Mouse (Mus musculus) R1 (cell line): ENCODE data around the gene Zscan21.

Experiments
- DNase-seq: peaks from one replicate; pipeline ENCODE4 v3.0.0-alpha.2; 2018; ENCODE audit warnings: low read depth, low spot score

Gene Zscan21

DNA sequence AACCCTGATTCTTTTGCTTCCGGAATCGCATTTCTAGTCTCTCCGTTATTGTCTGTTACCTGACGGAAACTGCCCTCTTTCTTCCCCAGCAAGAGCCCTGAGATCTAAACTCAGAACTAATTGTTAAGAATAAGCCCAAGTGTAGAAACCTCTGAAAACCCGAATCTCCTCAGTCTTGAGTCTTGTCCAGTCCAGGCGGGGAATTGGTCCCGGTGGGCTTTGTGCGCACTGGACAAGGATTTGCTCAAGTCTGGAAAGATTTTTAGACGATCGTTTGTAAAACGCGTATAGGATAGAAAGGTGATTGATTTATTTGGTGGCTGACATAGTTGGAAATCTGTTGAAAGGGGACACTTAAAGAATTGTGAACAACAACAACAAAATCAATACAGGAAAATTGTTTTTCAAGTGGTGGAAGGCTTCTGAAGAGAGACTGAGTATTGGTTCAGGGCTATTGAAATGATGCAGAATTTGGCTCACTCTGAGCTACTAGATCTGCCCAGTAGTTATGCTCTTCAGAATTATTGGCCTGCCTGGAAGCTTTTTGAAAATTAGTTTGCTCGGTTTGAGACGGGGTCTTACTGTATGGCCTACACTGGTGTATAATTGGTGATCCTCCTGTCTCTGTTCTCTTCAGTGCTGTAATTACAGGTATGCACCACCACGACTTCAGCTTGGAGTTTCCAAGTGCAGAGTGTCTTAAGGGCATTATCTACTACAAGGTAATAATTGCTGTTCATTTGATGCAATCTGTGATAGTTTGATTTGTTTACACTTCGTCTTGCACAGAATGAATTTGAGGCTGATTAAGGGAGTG lies 704 bp downstream of the Zscan21 start:
- peak; percentile 56 for DNase-seq

GRCm38 (mm10) chr5:138118041-138118440 lies 1.3 kb downstream of the Zscan21 start:
- no peak for DNase-seq

GRCm38 (mm10) chr5:138132425-138133064 lies 15.8 kb downstream of the Zscan21 start:
- no peak for DNase-seq

GRCm38 (mm10) chr5:138137257-138137656 lies 20.6 kb downstream of the Zscan21 start:
- DNase-seq: no peak

- peak; percentile 82 for DNase-seq
Observed at GRCm38 (mm10) chr5:138137935-138138549, 21.3 kb downstream of the Zscan21 start.

- no peak for DNase-seq
Observed at GRCm38 (mm10) chr5:138138585-138138984, 21.9 kb downstream of the Zscan21 start.

DNA sequence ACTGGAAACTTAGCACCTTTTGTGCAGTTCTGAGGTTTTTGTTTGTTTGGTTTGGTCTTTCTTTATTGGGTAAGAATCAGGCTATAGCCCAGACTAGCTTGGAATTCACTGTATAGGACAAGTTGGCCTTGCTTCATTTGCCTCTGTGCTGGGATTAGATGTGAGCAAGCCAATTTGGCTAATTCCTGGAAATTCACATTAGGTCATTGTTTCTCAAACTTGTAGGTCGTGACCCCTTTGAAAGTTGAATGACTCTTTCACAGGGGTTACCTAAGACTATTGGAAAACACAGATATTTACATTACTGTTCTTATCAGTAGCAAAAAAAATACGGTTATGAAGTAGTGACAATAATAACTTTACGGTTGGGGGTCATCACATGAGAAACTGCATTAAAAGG lies 37.7 kb downstream of the Zscan21 start:
- no peak for DNase-seq

GRCm38 (mm10) chr5:138155443-138155976 lies 38.8 kb downstream of the Zscan21 start, which contains the start of gene Zfp113:
Gene Zfp113, minus strand, starts transcription at chr5:138155744.
- DNase-seq: peak; percentile 99

DNA sequence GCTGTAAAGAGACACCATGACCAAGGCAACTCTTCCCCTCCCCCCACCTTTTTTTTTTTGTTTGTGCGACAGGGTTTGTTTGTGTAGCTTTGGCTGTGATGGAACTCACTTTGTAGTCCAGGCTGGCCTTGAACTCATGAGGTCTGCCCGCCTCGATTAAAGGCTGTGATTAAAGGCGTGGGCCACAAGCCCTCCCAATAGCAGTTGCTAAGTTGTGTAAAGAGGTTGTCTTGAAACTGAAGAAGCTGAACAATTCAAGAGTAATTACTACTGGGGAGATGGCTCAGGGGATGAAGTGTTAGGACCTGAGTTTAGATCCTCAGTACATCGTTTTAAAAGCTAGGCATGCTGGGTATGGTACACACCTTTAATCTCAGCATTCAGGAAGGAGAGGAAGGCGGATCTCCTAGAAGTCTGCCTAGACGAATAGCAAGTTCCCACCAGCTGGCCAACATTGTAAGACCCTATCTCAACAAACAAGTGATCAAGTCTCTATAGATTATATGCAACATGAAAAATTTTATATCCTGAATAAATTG lies 43.6 kb downstream of the Zscan21 start:
- peak; percentile 74 for DNase-seq

GRCm38 (mm10) chr5:138160842-138161665 lies 44.4 kb downstream of the Zscan21 start, which contains the start of gene Cops6:
Gene Cops6, plus strand, starts transcription at chr5:138161071.
- peak; percentile 96 for DNase-seq

DNA sequence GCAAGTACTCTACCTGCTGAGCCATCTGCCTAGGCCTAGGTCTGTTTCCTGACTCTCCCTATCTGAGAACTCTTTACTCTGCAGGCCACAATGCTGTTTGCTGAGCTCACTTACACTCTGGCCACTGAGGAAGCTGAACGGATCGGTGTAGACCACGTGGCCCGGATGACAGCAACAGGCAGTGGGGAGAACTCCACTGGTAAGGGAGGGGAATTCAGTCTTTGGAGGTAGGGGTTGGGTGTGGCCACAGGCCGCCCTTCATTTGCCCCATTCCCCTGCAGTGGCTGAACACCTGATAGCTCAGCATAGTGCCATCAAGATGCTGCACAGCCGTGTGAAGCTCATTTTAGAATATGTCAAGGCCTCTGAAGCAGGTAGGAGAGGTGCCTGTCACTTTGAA lies 46.3 kb downstream of the Zscan21 start:
- peak; percentile 83 for DNase-seq

- DNase-seq: peak; percentile 46
Observed at GRCm38 (mm10) chr5:138163610-138164009, 46.9 kb downstream of the Zscan21 start.

DNA sequence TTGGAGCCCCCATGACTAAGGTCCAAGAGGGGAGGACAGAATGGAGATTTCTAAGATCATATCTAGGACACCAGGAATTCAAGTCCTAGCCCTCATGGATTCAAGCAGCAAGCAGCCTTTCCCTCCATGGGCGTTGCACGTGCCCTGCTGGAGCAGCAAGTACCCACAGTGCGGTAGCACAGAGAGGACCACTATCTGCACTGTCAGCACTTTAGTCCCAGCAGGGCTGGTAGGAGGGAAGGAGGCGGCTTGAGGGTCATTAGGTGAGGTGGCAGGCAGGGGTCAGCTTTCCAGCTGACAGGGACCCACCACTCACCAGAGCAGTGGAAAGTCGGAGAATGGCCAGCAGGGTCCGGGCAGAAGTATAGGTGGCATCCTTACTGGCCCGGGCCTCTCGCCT lies 48.9 kb downstream of the Zscan21 start:
- peak; percentile 48 for DNase-seq

- peak; percentile 98 for DNase-seq
Observed at GRCm38 (mm10) chr5:138170936-138171561, 54.3 kb downstream of the Zscan21 start.

DNA sequence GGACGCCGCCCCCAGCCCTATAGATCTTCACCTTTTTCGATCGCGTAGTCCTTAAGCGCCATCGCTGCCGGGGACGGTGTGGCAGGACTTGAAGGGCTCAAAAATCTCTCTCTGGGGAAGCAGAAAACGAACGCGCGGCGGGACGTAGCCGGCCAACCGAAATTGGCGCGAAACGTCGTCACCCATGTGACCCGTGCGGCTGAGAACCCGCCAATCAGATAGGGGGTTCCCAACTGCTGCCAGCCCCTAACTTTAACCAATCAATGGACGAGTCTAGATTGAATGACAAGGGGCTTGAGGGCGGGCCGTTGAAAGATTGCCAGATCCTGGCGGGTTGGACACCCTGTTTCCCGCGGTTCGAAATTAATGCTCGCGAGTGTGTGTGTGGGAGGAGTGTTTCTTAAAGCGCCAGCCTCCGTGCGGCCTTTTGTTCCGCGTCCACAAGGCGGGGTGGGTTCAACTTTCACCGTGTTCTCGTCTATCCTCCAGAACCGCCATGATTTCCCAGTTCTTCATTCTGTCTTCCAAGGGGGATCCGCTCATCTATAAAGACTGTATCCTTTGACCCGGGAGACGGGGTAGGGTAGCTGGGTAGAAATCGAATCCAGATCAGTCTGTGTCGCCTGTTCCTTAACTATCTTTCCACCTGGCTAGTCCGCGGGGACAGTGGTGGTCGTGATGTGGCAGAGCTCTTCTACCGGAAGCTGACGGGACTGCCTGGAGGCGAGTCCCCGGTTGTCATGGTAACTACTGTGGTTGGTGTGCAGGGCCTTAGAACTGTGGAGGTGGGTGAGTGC lies 55.2 kb downstream of the Zscan21 start, which contains the start of the genes Ap4m1 and Mcm7:
TSS of gene Ap4m1 (plus strand) at position 308 of the 797 bp plus-strand sequence.
TSS of gene Mcm7 (minus strand) at position 728 of the 797 bp plus-strand sequence.
- peak; percentile 100 for DNase-seq

DNA sequence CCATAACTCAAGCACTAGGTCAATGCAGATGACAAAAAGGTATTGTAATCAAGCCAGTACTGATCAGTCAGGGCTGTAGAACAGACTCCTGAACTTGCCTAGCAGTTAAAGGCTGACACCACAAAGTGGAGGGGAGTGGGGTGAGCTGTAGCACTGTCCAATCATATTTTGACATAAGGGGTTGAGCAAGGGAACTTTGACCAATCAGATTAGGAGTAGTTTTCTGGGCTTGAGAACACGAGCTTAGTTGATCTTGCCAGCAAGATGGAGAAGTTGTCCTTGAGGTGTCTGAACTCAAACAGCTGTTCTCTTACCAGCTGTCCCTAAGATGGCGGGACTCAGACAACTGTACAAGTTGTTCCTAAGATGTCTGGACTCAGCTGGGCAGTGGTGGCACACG lies 56.5 kb downstream of the Zscan21 start:
- peak; percentile 74 for DNase-seq
